Mouse (Mus musculus) stomach, postnatal 0 days (tissue): ENCODE measurements at regions not wholly inside any gene's neighbourhood (a gene's known extent, or its start where the extent isn't known, plus 50 kb on each side); places are given as distances from the start of the nearest gene placed in this dataset.

Experiments
- CTCF ChIP-seq: IDR thresholded peaks from 2 replicates; pipeline ENCODE4 v1.5.1; 2016; ENCODE audit warnings: antibody characterized with exemption, low read depth, mild to moderate bottlenecking, moderate library complexity
- EP300 ChIP-seq: optimal IDR thresholded peaks from 2 replicates; pipeline ENCODE3; 2016; ENCODE audit warnings: antibody characterized with exemption

- TF ChIP-seq CTCF, result no peak
- TF ChIP-seq EP300, result no peak
These were observed 95.0 kb upstream of the Trim52 start for GRCm38 (mm10) chr14:106010961-106011360.
